Mouse (Mus musculus) inflammation-experienced regulatory T-cells, adult 16 weeks (primary cell): ENCODE measurements around the gene Gdf1. TPM values are rescaled to one million over a fixed set of nuclear protein-coding genes. Genes with fewer than 3 reads are reported as not detected.

Experiments
- polyA plus RNA-seq: library from polyadenylated mRNA; unstranded; fragments of 100-300 nt; shearing (Covaris generic); gene quantifications from one replicate; pipeline ENCODE4 v1.2.1, GENCODE M21; 2017

Gene Gdf1
- polyA plus RNA-seq = not detected

GRCm38 (mm10) chr8:70329124-70329834, at the start of gene Gdf1:
Gene Gdf1 (plus strand): TSS chr8:70329817.

GRCm38 (mm10) chr8:70282603-70283135, 46.9 kb upstream of the Gdf1 start, which contains the start of gene Homer3:
Gene Homer3 (plus strand): TSS chr8:70282827.

GRCm38 (mm10) chr8:70302358-70302890, 27.2 kb upstream of the Gdf1 start, which contains the start of the genes Ddx49 and Cope:
Gene Ddx49 (minus strand): TSS chr8:70302489.
Gene Cope (plus strand): TSS chr8:70302518.

GRCm38 (mm10) chr8:70315624-70316510, 13.8 kb upstream of the Gdf1 start, which contains the start of gene Cers1:
Gene Cers1 (plus strand): TSS chr8:70315775.

GRCm38 (mm10) chr8:70353194-70353817, 23.7 kb downstream of the Gdf1 start, which contains the start of gene Upf1:
Gene Upf1 (minus strand): TSS chr8:70353278.

GRCm38 (mm10) chr8:70373397-70374317, 44.0 kb downstream of the Gdf1 start, which contains the start of gene Comp:
Gene Comp (plus strand): TSS chr8:70373558.

Other genes with a start within 250 kb of the Gdf1 start
- not detected for gene Hapln4, start 246.4 kb upstream of the Gdf1 start, polyA plus RNA-seq
- gene Ncan, start 208.9 kb upstream of the Gdf1 start, polyA plus RNA-seq = not detected
- gene Nr2c2ap, start 198.5 kb upstream of the Gdf1 start, polyA plus RNA-seq = 59.8 TPM
- gene Rfxank, start 190.7 kb upstream of the Gdf1 start, polyA plus RNA-seq = 45.4 TPM
- 66.7 TPM for gene Borcs8, start 190.3 kb upstream of the Gdf1 start, polyA plus RNA-seq
- 2.1 TPM for gene Mef2b, start 190.1 kb upstream of the Gdf1 start, polyA plus RNA-seq
- gene Tmem161a, start 157.5 kb upstream of the Gdf1 start, polyA plus RNA-seq = 64.2 TPM
- 14.6 TPM for gene Slc25a42, start 117.5 kb upstream of the Gdf1 start, polyA plus RNA-seq
- gene Sugp2, start 95.6 kb upstream of the Gdf1 start, polyA plus RNA-seq = 37.7 TPM
- gene Armc6, start 95.4 kb upstream of the Gdf1 start, polyA plus RNA-seq = 15.6 TPM
- 1.3 TPM for gene Homer3, start 47.0 kb upstream of the Gdf1 start, polyA plus RNA-seq
- gene Ddx49, start 27.3 kb upstream of the Gdf1 start, polyA plus RNA-seq = 59.3 TPM
- gene Cope, start 27.3 kb upstream of the Gdf1 start, polyA plus RNA-seq = 349 TPM
- not detected for gene Cers1, start 14.0 kb upstream of the Gdf1 start, polyA plus RNA-seq
- gene Upf1, start 23.5 kb downstream of the Gdf1 start, polyA plus RNA-seq = 6.2 TPM
- 1.1 TPM for gene Comp, start 43.7 kb downstream of the Gdf1 start, polyA plus RNA-seq
- 19.0 TPM for gene Crtc1, start 109.8 kb downstream of the Gdf1 start, polyA plus RNA-seq
- gene Klhl26, start 147.2 kb downstream of the Gdf1 start, polyA plus RNA-seq = 18.6 TPM
- gene Tmem59l, start 157.5 kb downstream of the Gdf1 start, polyA plus RNA-seq = not detected
- not detected for gene Crlf1, start 163.3 kb downstream of the Gdf1 start, polyA plus RNA-seq
- 110 TPM for gene Rex1bd, start 176.9 kb downstream of the Gdf1 start, polyA plus RNA-seq
- 1,044 TPM for gene Uba52, start 181.0 kb downstream of the Gdf1 start, polyA plus RNA-seq
- 450 TPM for gene Fkbp8, start 197.9 kb downstream of the Gdf1 start, polyA plus RNA-seq
- gene Kxd1, start 198.1 kb downstream of the Gdf1 start, polyA plus RNA-seq = 84.7 TPM
- gene Ell, start 209.6 kb downstream of the Gdf1 start, polyA plus RNA-seq = 43.3 TPM